Mouse (Mus musculus): ENCODE data around the gene Pde1b. TPM values are rescaled to one million over a fixed set of nuclear protein-coding genes. Genes with fewer than 3 reads are reported as not detected.

The Pde1b gene
- total RNA-seq, 2 experiments from 2014 or later: 48.2 to 53.9 TPM

- DNase-seq (ENCODE audit: low spot score in 2 of 2): peak in 1 of 2 experiments; percentile 6
Observed at GRCm38 (mm10) chr15:103542526-103542925, 39.7 kb downstream of the Pde1b start.

DNA sequence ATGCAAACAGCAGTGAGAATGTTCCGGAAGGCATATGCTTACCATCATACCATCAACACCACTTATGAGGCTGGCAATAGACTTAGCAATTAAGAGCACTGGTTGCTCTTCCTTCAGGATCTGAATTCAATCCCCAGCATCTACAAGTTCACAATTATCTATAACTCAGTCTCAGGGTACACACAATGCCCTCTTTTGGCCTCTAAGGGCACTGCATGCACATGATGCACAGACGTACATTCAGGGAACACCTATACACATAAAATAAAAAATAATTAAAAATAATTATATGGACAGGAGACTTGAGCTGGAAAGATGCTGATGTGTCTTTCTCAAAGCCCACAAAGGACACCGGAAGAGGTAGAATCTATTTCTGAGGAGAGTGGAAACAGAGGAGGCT, 45.1 kb downstream of the Pde1b start:
- no peak for DNase-seq (ENCODE audit: low spot score in 2 of 2)

DNA sequence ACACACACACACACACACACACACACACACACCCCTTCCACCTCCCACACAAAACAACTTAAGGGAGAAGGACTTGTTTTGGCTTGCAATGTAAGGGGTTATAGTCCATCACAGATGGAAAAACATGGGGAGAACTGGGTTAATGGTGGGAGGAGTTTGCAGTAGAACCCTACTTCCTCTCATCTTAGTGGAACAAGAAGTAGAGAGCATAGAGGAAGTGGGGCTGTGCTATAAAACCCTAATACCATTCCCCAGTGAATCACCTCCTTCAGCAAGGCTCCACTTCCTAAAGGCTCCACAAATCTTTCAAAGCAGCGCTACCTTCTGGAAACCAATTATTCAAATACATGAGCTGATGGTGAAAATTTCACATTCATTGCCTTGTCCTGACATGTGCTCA, 46.6 kb downstream of the Pde1b start:
- no peak for DNase-seq (ENCODE audit: low spot score in 2 of 2)

GRCm38 (mm10) chr15:103551053-103551452, 48.2 kb downstream of the Pde1b start:
- DNase-seq (ENCODE audit: low spot score in 2 of 2): no peak

DNA sequence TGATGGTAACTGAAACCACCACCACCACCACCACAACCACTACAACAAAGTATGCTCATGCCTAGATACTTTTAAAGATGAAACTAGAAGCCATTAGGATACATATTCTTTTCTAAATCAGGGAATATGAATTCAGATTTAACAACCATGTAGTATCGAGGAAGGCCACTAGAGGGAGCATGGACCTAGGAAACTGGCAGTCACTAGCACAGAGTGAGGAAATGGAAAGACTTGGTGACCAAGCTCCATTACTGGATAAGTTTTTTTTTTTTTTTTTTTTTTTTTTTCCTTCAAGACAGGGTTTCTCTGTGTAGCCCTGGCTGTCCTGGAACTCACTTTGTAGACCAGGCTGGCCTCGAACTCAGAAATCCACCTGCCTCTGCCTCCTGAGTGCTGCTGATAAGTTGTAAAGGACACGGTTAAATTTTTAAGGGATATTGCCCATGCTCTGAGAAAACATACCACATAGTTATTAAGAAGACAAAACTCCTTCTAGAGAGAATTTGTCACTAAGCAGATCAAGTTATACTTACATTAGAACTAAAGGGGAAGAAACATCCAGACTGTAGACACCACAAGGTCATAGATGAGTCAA, 49.4 kb downstream of the Pde1b start:
- DNase-seq (ENCODE audit: low spot score in 2 of 2): peak; percentile 69

DNA sequence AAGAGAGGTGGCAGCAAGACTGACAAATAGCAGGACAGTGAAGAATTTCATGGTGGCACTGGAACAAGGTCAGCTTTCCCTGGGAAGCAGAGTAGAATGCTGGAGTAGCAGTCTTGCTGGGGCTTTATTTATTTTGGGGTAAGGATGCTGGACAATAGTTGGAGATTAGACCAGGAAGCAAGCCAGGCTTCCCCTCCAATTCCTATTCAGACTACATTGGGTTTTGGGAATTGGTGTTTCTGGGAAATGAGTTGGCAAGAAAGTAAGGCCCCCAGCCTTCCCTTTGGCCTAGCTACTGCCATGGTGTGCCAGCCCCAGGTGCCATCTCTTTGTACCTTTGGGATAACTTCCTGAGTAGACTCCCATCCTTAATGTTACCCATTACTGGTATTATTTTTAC, 62.1 kb downstream of the Pde1b start, which contains the start of gene Glycam1:
Gene Glycam1 (minus strand): TSS at position 101 of the 400 bp plus-strand sequence.
- no peak for DNase-seq (ENCODE audit: low spot score in 2 of 2)

Other genes starting within 250 kb of the Pde1b start
- under 1 TPM in 1 of 2 experiments, not detected in 1; 0.39 TPM for gene Nfe2, start 244.6 kb upstream of the Pde1b start, total RNA-seq (2021)
- 100 to 1,000 TPM; 111 to 112 TPM for gene Copz1, start 230.3 kb upstream of the Pde1b start, total RNA-seq (2021)
- 1 to 10 TPM in 1 of 2 experiments, under 1 TPM in 1; 0.89 to 1.0 TPM for gene Gpr84, start 192.4 kb upstream of the Pde1b start, total RNA-seq (2021)
- gene Zfp385a, start 162.9 kb upstream of the Pde1b start, total RNA-seq (2021): 10 to 100 TPM; 36.5 to 45.0 TPM
- gene Itga5, start 136.3 kb upstream of the Pde1b start, total RNA-seq (2021): 1 to 10 TPM; 6.7 to 7.5 TPM
- not detected for gene Gtsf1, start 72.6 kb upstream of the Pde1b start, total RNA-seq (2021)
- not detected for gene Gtsf2, start 54.6 kb upstream of the Pde1b start, total RNA-seq (2021)
- gene Nckap1l, start 49.2 kb upstream of the Pde1b start, total RNA-seq (2021): 1 to 10 TPM; 8.7 TPM
- gene Ppp1r1a, start 35.0 kb downstream of the Pde1b start, total RNA-seq (2021): 100 to 1,000 TPM; 147 to 157 TPM
- 1 to 10 TPM; 1.1 to 1.6 TPM for gene Glycam1, start 62.0 kb downstream of the Pde1b start, total RNA-seq (2021)